Mouse (Mus musculus) hindbrain, embryonic 14.5 days (tissue): ENCODE measurements around the gene Galnt6. TPM values are rescaled to one million over a fixed set of nuclear protein-coding genes. Genes with fewer than 3 reads are reported as not detected.

Experiments
- ATAC-seq: fragments of 200-750 bp; cut with Nextera tagmentation; 2 replicates; pipeline ENCODE4 v1.8.0; 2017; ENCODE audit warnings: moderate number of reproducible peaks, mild to moderate bottlenecking, moderate TSS enrichment, moderate library complexity; ENCODE audit not compliant: low FRiP score
- DNase-seq: peaks from one replicate; pipeline ENCODE4 v3.0.0-alpha.2; 2015; ENCODE audit warnings: low spot score
- H3K27ac ChIP-seq: fragments of 300-500 bp; sonication (generic); 2 replicates; pipeline ENCODE4 v1.5.1; 2014; ENCODE audit warnings: mild to moderate bottlenecking, moderate library complexity
- H3K27me3 ChIP-seq: fragments of 300-500 bp; sonication (generic); 2 replicates; pipeline ENCODE4 v1.6.1; 2014; ENCODE audit warnings: mild to moderate bottlenecking, low read length, mixed read lengths; ENCODE audit not compliant: control insufficient read depth, insufficient read depth
- H3K36me3 ChIP-seq: fragments of 300-500 bp; sonication (generic); replicated peaks from 2 replicates; pipeline ENCODE4 v1.6.1; 2014; ENCODE audit not compliant: control insufficient read depth, insufficient read depth
- H3K4me1 ChIP-seq: fragments of 300-500 bp; sonication (generic); replicated peaks from 2 replicates; pipeline ENCODE4 v1.6.1; 2014; ENCODE audit warnings: antibody characterized with exemption, low read length, mixed read lengths; ENCODE audit not compliant: control insufficient read depth, insufficient read depth
- H3K4me2 ChIP-seq: fragments of 300-500 bp; sonication (generic); replicated peaks from 2 replicates; pipeline ENCODE4 v1.6.1; 2014; ENCODE audit warnings: mild to moderate bottlenecking, moderate library complexity
- H3K4me3 ChIP-seq: fragments of 300-500 bp; sonication (generic); replicated peaks from 2 replicates; pipeline ENCODE4 v1.5.1; 2014; ENCODE audit warnings: mild to moderate bottlenecking, low read length
- H3K9ac ChIP-seq: fragments of 300-500 bp; sonication (generic); 2 replicates; pipeline ENCODE4 v1.6.1; 2014
- H3K9me3 ChIP-seq: fragments of 300-500 bp; sonication (generic); 2 replicates; pipeline ENCODE4 v1.6.1; 2016; ENCODE audit warnings: low read length; ENCODE audit not compliant: control insufficient read depth
- WGBS: fragments of 180-500 bp; shearing (Covaris S2); extraction: QIAGEN DNeasy Blood & Tissue Kit; methylation state at CpG from one replicate; pipeline ENCODE4 v1.1.7; 2014; 5-methylcytosine and 5-hydroxymethylcytosine counted together
- polyA plus RNA-seq: library from polyadenylated mRNA; unstranded; fragments of >200 nt; fragmentation: Nextera tagmentation; extraction: Ambion mirVana; gene quantifications from 2 replicates; pipeline ENCODE4 v1.2.1, GENCODE M21; 2014

The Galnt6 gene
- polyA plus RNA-seq, 1 experiment from 2014 or later = 0.16 TPM

DNA sequence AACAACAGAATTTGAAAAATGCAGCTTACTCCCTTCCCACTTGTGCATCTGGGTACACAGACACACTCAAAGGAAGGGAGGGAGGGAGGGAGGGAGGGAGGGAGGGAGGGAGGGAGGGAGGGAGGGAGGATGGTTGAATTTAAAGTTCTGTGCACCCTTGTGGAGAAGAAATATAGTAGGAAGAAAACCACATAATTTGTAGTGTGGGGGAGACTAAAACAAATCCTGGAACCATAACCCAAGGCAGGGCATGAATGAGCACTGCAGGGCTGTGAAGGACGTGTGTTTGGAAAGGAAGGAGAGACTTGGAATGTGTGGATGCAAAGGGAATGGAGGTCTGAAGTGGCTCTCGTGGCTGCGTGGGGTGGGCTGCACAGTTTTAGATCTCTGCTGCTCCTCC is 53.7 kb downstream of the Galnt6 start:
- 65% methylated on average over 3 of the region's 3 CpGs for WGBS

DNA sequence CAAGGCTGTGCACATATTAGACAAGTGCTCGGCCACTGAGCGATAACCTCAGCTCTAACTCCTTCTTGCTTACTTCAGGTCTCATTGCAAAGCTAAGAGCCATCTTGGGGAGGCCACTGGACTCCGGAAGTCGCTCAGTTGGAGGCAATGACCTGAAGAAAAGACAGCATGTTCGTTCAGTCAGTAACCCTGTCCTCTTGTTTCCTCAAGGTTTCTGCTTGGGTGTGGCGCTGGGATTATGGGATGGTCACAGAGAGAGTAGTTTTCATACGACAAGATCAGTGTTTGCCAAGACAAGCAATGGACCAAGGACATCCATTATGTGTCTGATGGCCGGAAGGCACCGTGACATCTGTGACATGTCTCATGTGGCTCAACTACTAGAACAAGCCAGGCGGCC is 54.6 kb downstream of the Galnt6 start:
- H3K36me3 ChIP-seq = no peaks in the 10 kb centered on the region
- H3K9me3 ChIP-seq = no peaks in the 10 kb centered on the region
- H3K27me3 ChIP-seq = no peaks in the 10 kb centered on the region
- H3K4me1 ChIP-seq = no peaks in the 10 kb centered on the region
- H3K27ac ChIP-seq = no peak overlapping the region
- no peak overlapping the region for H3K4me3 ChIP-seq
- no peak for ATAC-seq
- whole genome bisulfite sequencing = 89% methylated on average over 10 of the region's 10 CpGs
- no peak overlapping the region for H3K4me2 ChIP-seq
- no peak overlapping the region for H3K9ac ChIP-seq
- DNase-seq = no peak

More for the DNA sequence above, 53.7 kb downstream of the Galnt6 start:
- no peak overlapping the region for H3K27ac ChIP-seq
- DNase-seq (no peak), ATAC-seq (no peak)
- no peaks in the 10 kb centered on the region for H3K4me1 ChIP-seq
- H3K4me3 ChIP-seq = no peak overlapping the region
- no peak overlapping the region for H3K9ac ChIP-seq
- no peak overlapping the region for H3K4me2 ChIP-seq
- H3K36me3 ChIP-seq = no peaks in the 10 kb centered on the region
- H3K27me3 ChIP-seq = no peaks in the 10 kb centered on the region
- H3K9me3 ChIP-seq = no peaks in the 10 kb centered on the region

GRCm38 (mm10) chr15:100673585-100674391 is 55.4 kb downstream of the Galnt6 start:
- no peak overlapping the region for H3K4me3 ChIP-seq
- no peak overlapping the region for H3K27ac ChIP-seq
- no peaks in the 10 kb centered on the region for H3K9me3 ChIP-seq
- DNase-seq (no peak), ATAC-seq (no peak)
- no peak overlapping the region for H3K9ac ChIP-seq
- 40% methylated on average over 12 of the region's 12 CpGs for WGBS
- H3K4me1 ChIP-seq = no peaks in the 10 kb centered on the region
- H3K4me2 ChIP-seq = no peak overlapping the region
- no peaks in the 10 kb centered on the region for H3K36me3 ChIP-seq
- H3K27me3 ChIP-seq = no peaks in the 10 kb centered on the region

- Histone ChIP-seq H3K27ac (no peak overlapping the region), H3K4me3 (no peak overlapping the region), H3K36me3 (no peaks in the 10 kb centered on the region), H3K4me1 (no peaks in the 10 kb centered on the region), H3K9me3 (no peaks in the 10 kb centered on the region), H3K4me2 (no peak overlapping the region), H3K27me3 (no peaks in the 10 kb centered on the region), H3K9ac (no peak overlapping the region)
- no peak for ATAC-seq
- no peak for DNase-seq
- WGBS = 73% methylated on average over 5 of the region's 5 CpGs
Observed at GRCm38 (mm10) chr15:100670833-100671232, 58.3 kb downstream of the Galnt6 start.

- no peaks in the 10 kb centered on the region for H3K4me1 ChIP-seq
- ATAC-seq = no peak
Observed at GRCm38 (mm10) chr15:100670004-100670403, 59.2 kb downstream of the Galnt6 start.

DNA sequence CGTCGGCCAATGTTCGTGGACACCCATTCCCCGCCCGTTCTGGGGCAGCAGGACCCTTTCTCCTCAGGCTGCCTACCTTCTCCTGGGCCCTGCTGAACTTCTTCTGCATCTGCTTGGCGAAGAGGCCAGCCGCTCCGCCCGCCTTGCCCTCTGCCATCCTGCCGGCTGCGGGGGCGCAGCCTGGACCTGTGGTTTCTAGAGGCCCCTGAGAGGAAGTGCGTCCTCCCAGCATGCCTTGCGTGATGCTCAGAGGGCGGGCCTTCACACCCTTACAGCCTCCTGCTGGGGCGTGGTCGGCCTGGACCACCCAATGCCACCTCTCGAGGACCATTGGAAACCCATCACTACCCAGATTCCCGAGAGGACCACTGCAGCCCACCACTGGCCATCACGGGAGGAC is 59.8 kb downstream of the Galnt6 start, which contains the start of gene Bin2:
Gene Bin2, minus strand, starts transcription at position 217 of the 400 bp plus-strand sequence.
- Histone ChIP-seq H3K27me3 (no peaks in the 10 kb centered on the region), H3K4me1 (no peaks in the 10 kb centered on the region), H3K9ac (no peak within 1 kb of the TSS), H3K4me2 (no peak within 1 kb of the TSS), H3K9me3 (no peaks in the 10 kb centered on the region), H3K4me3 (no peak within 1 kb of the TSS), H3K27ac (no peak within 1 kb of the TSS), H3K36me3 (no peaks in the 10 kb centered on the region)
- WGBS = 89% methylated on average over 19 of the region's 20 CpGs
- ATAC-seq = no peak
- DNase-seq = no peak

More at GRCm38 (mm10) chr15:100670004-100670403, 59.2 kb downstream of the Galnt6 start:
- Histone ChIP-seq H3K36me3 (no peaks in the 10 kb centered on the region), H3K4me3 (no peak overlapping the region), H3K27me3 (no peaks in the 10 kb centered on the region), H3K9me3 (no peaks in the 10 kb centered on the region), H3K9ac (no peak overlapping the region), H3K4me2 (no peak overlapping the region), H3K27ac (no peak overlapping the region)
- 68% methylated on average over 8 of the region's 8 CpGs for WGBS
- DNase-seq = no peak

DNA sequence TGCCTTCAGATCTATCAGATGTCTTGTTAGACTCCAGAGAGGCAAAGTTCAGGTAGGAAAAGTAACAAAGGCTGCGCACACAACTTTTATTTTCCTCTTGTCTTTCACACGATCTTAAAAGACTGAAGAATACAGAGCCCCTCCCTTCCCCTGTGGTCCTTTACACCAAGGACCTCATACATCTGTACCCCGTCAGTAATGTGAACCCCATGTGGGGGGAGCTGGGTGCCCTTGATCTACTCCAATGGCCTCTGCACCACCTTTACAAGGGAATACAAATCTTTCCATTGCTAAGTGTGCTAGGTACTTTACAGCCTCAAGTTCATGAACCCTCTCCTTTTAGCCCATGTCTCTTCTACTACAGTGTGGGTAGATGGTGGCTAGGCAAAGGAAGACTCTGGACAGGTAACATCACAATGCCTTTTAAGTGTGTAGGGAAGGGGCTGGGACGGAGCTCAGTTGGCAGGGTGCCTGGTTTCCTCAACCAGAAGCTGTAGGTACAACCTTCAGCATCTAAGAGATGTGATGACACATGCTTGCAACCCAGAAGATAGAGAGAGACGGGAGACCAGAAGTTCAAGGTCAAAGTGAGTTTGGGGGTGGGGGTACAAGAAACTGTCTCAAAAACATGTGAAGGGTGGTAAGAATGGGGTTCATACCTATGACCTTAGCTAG is 61.2 kb downstream of the Galnt6 start:
- Histone ChIP-seq H3K9me3 (no peaks in the 10 kb centered on the region), H3K4me2 (no peak overlapping the region), H3K9ac (no peak overlapping the region), H3K36me3 (no peaks in the 10 kb centered on the region), H3K27ac (no peak overlapping the region), H3K27me3 (no peaks in the 10 kb centered on the region), H3K4me3 (no peak overlapping the region), H3K4me1 (no peaks in the 10 kb centered on the region)
- ATAC-seq = no peak
- DNase-seq = no peak
- 91% methylated on average over 5 of the region's 5 CpGs for WGBS

DNA sequence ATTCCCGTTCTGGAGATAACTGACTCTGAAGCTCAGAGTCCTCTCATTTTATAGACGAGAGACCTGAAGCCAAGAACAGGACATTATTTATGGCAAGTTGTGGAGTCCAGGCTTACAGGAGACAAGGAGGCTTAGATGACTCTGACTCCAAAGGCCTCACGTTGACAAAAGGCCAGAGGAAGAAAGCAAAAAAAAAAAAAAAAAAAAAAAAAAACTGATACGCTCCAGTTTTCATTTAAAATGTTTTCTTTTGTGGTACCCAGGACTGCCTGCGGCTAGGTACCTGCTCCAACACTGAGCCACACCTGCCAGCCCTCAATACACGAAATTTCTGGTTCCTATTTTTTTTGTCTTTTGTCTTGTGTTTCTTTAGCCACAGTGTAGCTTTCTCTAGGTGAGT is 61.8 kb downstream of the Galnt6 start:
- Histone ChIP-seq H3K4me1 (no peaks in the 10 kb centered on the region), H3K27ac (no peak overlapping the region), H3K36me3 (no peaks in the 10 kb centered on the region), H3K4me3 (no peak overlapping the region), H3K4me2 (no peak overlapping the region), H3K9me3 (no peaks in the 10 kb centered on the region), H3K27me3 (no peaks in the 10 kb centered on the region), H3K9ac (no peak overlapping the region)
- 65% methylated on average over 6 of the region's 6 CpGs for WGBS
- ATAC-seq = no peak
- no peak for DNase-seq

DNA sequence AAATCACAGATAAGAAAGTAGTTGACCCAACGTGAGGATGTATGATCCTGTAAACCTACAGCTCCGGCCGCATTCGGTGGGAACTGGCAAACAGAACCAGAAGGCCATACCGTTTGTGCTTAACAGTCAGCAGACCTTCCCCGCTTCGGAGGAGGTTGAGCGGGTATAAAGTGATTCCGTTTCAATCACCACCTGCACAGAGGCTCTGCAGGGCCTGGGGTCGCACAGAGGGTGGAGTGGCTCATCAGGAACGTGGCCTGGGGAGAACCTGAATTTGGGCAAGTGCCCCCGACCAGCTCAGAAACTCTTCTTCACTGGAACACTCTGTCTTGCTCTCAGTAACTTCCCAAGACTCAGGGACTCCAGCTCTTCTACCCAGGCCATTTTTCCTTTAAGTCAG is 62.3 kb downstream of the Galnt6 start:
- Histone ChIP-seq H3K27ac (no peak overlapping the region), H3K9ac (no peak overlapping the region), H3K4me2 (no peak overlapping the region), H3K4me1 (no peaks in the 10 kb centered on the region), H3K36me3 (no peaks in the 10 kb centered on the region), H3K9me3 (no peaks in the 10 kb centered on the region), H3K4me3 (no peak overlapping the region), H3K27me3 (no peaks in the 10 kb centered on the region)
- DNase-seq = no peak
- ATAC-seq = no peak
- 37% methylated on average over 12 of the region's 12 CpGs for WGBS
